Mouse (Mus musculus): ENCODE data around the gene Gm3002.
"Not testable (repeated sequence)": the region's sequence is repeated elsewhere in the genome, so short reads cannot be mapped to it uniquely, and the experiment has no call there.

Gm3002 gene

DNA sequence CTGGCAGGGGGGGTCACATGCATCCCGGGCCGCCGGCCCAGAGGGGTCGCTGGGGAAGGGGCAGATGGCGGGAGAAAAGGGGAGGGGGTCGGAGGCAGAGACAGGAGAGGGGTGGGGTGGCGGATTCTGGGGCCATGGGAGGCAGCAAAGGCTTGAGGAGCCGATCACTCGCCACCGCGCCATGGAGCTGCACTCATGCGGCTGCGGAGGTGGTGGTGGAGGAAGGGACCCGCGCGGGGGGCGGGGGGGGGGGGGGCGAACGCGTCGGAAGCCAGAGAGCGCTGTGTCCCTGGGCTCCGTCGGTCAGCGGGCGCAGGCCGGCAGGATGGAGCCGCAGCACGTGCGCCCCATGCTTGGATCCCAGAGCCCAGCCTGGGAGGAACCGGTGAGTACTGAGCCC is at the start of gene Gm3002:
Gene Gm3002, plus strand, starts transcription at position 301 of the 400 bp plus-strand sequence.
- not testable (repeated sequence) for DNase-seq

DNA sequence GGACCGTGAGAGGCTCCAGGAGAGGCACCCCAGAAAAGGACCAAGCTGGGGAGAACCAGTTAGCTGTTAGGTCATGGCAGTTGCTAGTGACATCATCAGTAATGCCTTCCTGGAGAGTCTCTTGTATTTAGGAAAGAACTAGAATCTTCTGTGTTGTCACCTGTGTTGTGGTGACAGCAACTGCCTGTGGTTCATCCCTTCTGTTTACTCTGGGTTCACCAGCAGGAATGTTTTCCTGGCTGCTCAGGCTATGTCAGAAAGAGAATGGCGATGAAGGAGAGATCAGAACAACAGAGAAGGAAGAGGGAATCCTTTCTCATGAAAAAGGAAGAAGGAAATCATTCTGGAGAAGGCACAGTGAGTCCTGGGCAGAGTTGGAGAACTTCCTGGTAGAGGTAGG is 36.1 kb downstream of the Gm3002 start, which contains the start of gene Gm3033:
Gene Gm3033, plus strand, starts transcription at position 301 of the 400 bp plus-strand sequence.
- DNase-seq: not testable (repeated sequence)

DNA sequence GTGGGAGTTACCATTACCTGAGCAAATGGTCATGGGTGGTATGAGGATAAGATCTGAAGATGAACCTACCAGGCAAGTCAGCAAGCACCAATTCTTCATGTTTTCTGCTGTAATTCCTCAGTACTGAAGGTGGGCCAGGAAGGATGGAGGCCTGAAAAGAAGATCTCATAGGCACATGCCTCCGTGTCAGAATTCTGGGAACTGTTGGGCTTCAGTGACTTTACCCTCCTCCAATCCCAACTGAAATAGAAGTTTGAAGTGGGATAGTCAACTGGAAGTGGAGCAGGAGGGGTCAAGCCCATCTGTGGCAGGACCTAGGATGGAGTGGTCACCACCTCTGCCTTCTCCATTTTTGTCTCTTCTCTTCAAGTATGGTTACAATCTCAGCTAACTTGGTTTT is 74.0 kb downstream of the Gm3002 start, which contains the start of gene Gm2916:
Gene Gm2916, plus strand, starts transcription at position 301 of the 400 bp plus-strand sequence.
- DNase-seq: not testable (repeated sequence)

DNA sequence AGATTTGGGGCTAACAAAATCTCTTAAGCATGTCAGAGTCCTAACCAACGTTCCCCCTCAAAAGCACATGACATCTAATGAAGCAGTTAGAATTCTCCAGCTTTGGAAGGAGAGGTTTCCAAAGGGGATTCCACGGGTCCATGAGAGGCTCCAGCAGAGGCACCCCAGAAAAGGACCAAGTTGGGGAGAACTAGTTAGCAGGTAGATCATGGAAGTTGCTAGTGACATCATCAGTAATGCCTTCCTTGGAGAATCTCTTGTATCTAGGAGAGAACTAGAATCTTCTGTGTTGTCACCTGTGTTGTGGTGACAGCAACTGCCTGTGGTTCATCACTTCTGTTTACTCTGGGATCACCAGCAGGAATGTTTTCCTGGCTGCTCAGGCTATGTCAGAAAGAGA is 121.6 kb downstream of the Gm3002 start, which contains the start of gene Gm3029:
Gene Gm3029, plus strand, starts transcription at position 301 of the 400 bp plus-strand sequence.
- not testable (repeated sequence) for DNase-seq

DNA sequence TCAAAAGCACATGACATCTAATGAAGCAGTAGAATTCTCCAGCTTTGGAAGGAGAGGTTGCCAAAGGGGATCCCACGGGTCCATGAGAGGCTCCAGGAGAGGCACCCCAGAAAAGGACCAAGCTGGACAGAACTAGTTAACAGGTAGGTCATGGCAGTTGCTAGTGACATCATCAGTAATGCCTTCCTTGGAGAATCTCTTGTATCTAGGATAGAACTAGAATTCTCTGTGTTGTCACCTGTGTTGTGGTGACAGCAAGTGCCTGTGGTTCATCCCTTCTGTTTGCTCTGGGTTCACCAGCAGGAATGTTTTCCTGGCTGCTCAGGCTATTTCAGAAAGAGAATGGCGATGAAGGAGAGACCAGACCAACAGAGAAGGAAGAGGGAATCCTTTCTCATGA is 153.4 kb downstream of the Gm3002 start, which contains the start of gene Gm3095:
Gene Gm3095, plus strand, starts transcription at position 301 of the 400 bp plus-strand sequence.
- DNase-seq: not testable (repeated sequence)

DNA sequence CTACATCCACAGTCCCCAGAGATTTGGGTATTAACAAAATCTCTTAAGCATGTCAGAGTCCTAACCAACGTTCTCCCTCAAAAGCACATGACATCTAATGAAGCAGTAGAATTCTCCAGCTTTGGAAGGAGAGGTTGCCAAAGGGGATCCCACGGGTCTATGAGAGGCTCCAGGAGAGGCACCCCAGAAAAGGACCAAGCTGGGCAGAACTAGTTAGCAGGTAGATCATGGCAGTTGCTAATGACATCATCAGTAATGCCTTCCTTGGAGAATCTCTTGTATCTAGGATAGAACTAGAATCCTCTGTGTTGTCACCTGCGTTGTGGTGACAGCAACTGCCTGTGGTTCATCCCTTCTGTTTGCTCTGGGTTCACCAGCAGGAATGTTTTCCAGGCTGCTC is 188.2 kb downstream of the Gm3002 start, which contains the start of gene Gm3099:
Gene Gm3099, plus strand, starts transcription at position 301 of the 400 bp plus-strand sequence.
- not testable (repeated sequence) for DNase-seq
